Mouse (Mus musculus): ENCODE measurements around the gene Als2cr12.
A peak's percentile ranks its signal among the peaks of the same experiment; 100 is the strongest.
"Not testable (repeated sequence)": the region's sequence is repeated elsewhere in the genome, so short reads cannot be mapped to it uniquely, and the experiment has no call there.

Als2cr12 gene

GRCm38 (mm10) chr1:58719356-58719945, 23.7 kb upstream of the Als2cr12 start:
- no peak for DNase-seq (ENCODE audit: low spot score)

- no peak for DNase-seq (ENCODE audit: low spot score)
Measured at GRCm38 (mm10) chr1:58717589-58718270, 21.9 kb upstream of the Als2cr12 start.

GRCm38 (mm10) chr1:58716883-58717220, 21.1 kb upstream of the Als2cr12 start:
- DNase-seq (ENCODE audit: low spot score) = no peak

GRCm38 (mm10) chr1:58716162-58716882, 20.5 kb upstream of the Als2cr12 start:
- peak; percentile 49 for DNase-seq (ENCODE audit: low spot score)

GRCm38 (mm10) chr1:58715536-58715935, 19.7 kb upstream of the Als2cr12 start:
- DNase-seq (ENCODE audit: low spot score) = no peak

- DNase-seq (ENCODE audit: low spot score) = peak; percentile 45
Measured at GRCm38 (mm10) chr1:58714361-58714760, 18.6 kb upstream of the Als2cr12 start.

- DNase-seq (ENCODE audit: low spot score) = peak; percentile 89
Measured at GRCm38 (mm10) chr1:58713893-58714231, 18.1 kb upstream of the Als2cr12 start.

- peak; percentile 92 for DNase-seq (ENCODE audit: low spot score)
Measured at GRCm38 (mm10) chr1:58713081-58713892, 17.5 kb upstream of the Als2cr12 start.

- peak; percentile 82 for DNase-seq (ENCODE audit: low spot score)
Measured at GRCm38 (mm10) chr1:58712076-58713061, 16.6 kb upstream of the Als2cr12 start.

- peak; percentile 85 for DNase-seq (ENCODE audit: low spot score)
Measured at GRCm38 (mm10) chr1:58711365-58712016, 15.7 kb upstream of the Als2cr12 start, which contains the start of gene Cflar. TSS of gene Cflar (plus strand) at chr1:58711508.

- DNase-seq (ENCODE audit: low spot score) = no peak
Measured at GRCm38 (mm10) chr1:58710711-58711364, 15.0 kb upstream of the Als2cr12 start.

GRCm38 (mm10) chr1:58710043-58710442, 14.3 kb upstream of the Als2cr12 start:
- DNase-seq (ENCODE audit: low spot score) = not testable (repeated sequence)

- DNase-seq (ENCODE audit: low spot score) = not testable (repeated sequence)
Measured at GRCm38 (mm10) chr1:58700580-58701162, 4.9 kb upstream of the Als2cr12 start.

GRCm38 (mm10) chr1:58699988-58700387, 4.2 kb upstream of the Als2cr12 start:
- no peak for DNase-seq (ENCODE audit: low spot score)

GRCm38 (mm10) chr1:58698781-58699180, 3.0 kb upstream of the Als2cr12 start:
- no peak for DNase-seq (ENCODE audit: low spot score)

GRCm38 (mm10) chr1:58697607-58698006, 1.8 kb upstream of the Als2cr12 start:
- DNase-seq (ENCODE audit: low spot score) = peak; percentile 79

GRCm38 (mm10) chr1:58693696-58694095, 2.1 kb downstream of the Als2cr12 start:
- DNase-seq (ENCODE audit: low spot score) = no peak

- DNase-seq (ENCODE audit: low spot score) = not testable (repeated sequence)
Measured at GRCm38 (mm10) chr1:58691718-58692117, 4.1 kb downstream of the Als2cr12 start.

- not testable (repeated sequence) for DNase-seq (ENCODE audit: low spot score)
Measured at GRCm38 (mm10) chr1:58690834-58691488, 4.8 kb downstream of the Als2cr12 start.

Measured in adipocyte (in vitro differentiated cells).